Mouse (Mus musculus): Measurements from ENCODE around the gene Adora3.
A peak's percentile ranks its signal among the peaks of the same experiment; 100 is the strongest.

Gene Adora3

GRCm38 (mm10) chr3:105928195-105928569 lies 57.5 kb downstream of the Adora3 start:
- no peak for DNase-seq (ENCODE audit: low read depth in 1 of 2, low spot score in 2 of 2)

DNA sequence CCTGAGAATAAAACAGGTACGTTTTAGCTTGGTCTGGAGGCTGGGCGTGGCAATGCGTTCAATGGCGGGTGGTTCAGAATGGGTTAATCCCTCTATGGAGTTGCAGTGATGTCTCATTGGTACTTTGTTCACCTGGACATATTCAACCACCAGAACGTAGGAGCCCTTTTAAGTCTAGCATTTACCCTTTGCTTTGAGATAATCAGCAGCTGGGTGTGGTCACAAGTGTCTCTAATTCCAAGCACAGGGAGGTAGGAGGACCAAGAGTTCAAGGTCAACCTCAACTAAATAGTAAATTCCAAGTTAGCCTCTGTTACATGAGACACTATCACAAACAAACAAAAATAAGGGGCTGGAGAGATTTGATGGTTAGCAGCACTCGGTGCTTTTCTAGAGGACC lies 58.1 kb downstream of the Adora3 start:
- DNase-seq (ENCODE audit: low read depth in 1 of 2, low spot score in 2 of 2) = no peak

GRCm38 (mm10) chr3:105929821-105930220 lies 59.2 kb downstream of the Adora3 start:
- no peak for DNase-seq (ENCODE audit: low read depth in 1 of 2, low spot score in 2 of 2)

DNA sequence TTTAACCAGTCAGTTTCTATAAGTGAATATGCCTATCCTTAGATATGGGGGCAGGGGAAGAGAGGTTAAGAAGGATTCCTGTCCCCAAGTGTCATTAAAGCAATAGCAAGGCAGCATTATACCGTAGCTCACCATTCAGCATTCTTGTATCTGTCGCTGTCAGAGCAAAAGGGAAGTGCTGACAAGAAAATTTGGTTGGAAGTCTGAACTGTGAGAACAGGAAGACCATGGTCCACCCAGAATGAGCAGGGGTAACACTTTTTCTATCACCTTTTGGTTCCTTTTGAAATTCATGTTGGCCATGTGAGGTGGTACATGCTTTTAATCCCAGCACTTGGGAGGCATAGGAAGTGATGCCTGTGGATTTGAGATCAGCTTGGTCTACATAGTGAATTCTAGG lies 60.4 kb downstream of the Adora3 start:
- DNase-seq (ENCODE audit: low read depth in 1 of 2, low spot score in 2 of 2) = no peak

DNA sequence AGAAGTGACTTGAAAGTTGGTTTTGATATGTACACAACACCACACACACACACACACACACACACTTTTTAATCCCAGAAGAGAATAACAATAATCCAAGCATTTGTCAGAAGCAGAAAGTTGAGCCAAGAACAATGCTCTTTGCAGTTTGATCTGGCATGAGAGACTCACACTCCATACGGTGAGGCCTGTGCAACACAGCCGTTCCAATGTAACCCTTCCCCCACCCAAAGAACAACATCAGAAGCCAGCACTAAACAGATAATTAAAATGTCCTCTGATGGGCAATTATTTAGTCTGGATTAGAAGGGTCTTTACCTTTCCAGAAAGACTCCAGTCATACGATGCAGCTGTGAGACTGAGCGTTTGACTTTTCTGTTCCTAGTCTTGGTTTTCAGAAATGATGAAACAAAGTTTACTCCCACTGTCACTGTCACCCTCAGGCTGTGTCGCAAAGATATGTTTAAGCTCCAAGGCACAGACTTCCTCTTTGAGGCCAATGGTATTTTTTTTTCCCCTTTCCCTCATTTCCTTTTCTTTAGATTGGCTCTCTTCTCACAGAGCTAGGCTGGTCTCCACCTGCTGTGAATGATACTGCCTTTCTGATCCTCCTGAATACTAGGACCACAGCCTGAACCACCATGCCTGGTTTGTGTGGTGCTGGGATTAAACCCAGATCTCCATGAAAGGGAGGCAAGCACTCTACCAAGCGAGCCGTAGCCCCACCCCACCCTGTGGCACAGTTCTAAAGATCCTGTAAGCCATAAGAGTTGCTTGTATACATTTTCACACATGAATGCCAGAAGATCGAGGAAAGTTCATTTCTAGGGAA lies 61.8 kb downstream of the Adora3 start, which contains the start of gene I830077J02Rik:
TSS of gene I830077J02Rik (minus strand) at position 425 of the 832 bp plus-strand sequence.
- DNase-seq (ENCODE audit: low read depth in 1 of 2, low spot score in 2 of 2) = peak; percentile 18 to 26

DNA sequence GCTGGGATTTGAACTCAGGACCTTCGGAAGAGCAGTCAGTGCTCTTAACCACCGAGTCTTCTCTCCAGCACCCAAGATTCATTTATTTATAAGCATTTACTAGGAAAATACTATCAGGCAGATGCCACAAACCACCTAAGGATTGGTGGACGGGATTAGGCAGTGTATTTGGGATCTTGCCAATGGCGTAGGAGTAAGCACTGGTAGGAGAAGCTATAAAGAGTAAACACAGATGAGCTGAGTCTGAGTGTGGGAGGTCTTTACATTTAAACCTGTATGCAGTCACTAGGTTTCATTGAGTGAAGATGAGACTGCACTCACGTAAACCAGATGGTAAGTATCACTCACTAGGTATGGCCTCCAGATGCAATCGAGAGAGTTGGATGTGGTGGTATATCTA lies 63.3 kb downstream of the Adora3 start:
- no peak for DNase-seq (ENCODE audit: low read depth in 1 of 2, low spot score in 2 of 2)

DNA sequence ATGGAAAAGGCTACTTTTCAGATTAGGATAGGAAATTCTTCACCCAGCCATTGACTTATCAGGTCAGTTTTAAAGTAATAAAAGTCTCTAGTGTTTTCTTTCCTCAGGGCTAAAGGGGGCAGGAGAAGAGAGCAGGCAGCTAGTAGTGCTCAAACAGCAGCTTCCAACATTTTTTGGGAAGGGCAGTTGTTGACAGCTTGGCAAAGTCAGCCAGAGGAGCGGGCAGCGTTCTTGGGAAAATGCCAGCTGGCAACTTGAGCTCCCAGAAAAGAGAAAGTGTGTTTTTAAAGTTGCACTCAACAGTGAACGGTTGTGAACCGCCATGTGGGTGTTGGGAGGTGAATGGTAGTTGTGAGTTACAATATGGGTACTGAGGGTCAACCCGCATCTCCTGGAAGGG lies 64.4 kb downstream of the Adora3 start:
- DNase-seq (ENCODE audit: low read depth in 1 of 2, low spot score in 2 of 2) = no peak

DNA sequence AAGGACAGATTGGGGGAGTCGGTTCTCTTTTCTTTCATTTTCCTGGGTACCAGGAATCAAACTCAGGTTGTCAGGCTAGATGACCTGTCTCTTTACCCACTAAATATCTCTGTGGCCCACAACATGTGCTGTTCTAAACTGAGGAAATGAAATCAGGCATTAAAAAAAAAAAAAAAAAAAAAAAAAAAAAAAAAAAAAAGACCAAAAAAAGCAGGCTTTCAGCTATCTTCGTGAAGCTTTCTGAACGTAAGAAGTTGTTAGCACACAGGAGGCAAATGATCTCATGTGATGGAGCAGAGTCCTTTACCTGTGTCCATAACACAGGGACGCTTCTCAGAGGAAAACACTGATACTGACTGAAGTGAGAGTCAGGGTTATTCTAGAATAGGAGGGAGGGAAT lies 65.5 kb downstream of the Adora3 start:
- DNase-seq (ENCODE audit: low read depth in 1 of 2, low spot score in 2 of 2) = no peak

DNA sequence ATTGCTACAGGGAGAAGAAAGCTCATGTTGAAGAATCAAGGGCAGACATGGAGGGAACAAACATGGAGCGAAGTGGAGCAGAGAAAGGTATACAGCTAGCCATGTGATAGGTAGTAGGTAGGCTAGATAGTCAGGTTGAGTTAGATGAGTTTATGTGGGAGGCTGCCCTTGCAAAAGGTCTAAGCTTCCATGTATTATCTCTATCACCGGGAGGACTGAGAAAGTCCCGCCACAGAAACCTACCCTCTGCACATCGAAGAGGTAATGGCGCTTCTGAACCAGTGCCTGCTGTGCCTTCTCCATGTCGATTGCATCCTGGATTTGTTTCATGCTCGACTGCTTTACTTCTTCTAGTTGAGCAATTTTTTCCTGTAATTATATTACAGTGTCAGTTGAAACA lies 80.7 kb downstream of the Adora3 start:
- DNase-seq (ENCODE audit: low read depth in 1 of 2, low spot score in 2 of 2) = no peak

GRCm38 (mm10) chr3:105957235-105957634 lies 86.6 kb downstream of the Adora3 start:
- no peak for DNase-seq (ENCODE audit: low read depth in 1 of 2, low spot score in 2 of 2)

DNA sequence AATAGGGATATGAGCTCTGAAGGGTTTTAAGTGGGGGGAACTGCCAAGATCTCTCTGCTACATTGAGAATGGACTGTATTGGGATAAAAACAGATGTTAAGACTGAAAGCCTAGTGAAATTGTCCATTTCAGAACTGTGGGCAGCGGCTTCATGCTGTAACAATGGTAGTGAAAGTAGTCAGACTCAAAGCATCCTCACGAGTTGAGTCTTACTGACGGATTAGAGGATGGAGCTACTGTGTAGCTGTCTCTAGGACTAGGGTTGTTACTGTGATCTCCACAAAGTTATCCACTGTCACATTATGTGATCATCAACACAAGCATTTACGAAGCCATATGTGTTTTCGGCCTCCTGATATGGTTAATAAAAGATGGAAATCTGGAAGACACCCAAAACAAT lies 87.5 kb downstream of the Adora3 start:
- no peak for DNase-seq (ENCODE audit: low read depth in 1 of 2, low spot score in 2 of 2)
